Mouse (Mus musculus): ENCODE measurements around the gene Gpr89.
A peak's percentile ranks its signal among the peaks of the same experiment; 100 is the strongest.

Gpr89 gene

GRCm38 (mm10) chr3:96904851-96905541 lies at the start of gene Gpr89:
Gene Gpr89, minus strand, starts transcription at chr3:96905346.
- peak; percentile 93 to 95 for DNase-seq

DNA sequence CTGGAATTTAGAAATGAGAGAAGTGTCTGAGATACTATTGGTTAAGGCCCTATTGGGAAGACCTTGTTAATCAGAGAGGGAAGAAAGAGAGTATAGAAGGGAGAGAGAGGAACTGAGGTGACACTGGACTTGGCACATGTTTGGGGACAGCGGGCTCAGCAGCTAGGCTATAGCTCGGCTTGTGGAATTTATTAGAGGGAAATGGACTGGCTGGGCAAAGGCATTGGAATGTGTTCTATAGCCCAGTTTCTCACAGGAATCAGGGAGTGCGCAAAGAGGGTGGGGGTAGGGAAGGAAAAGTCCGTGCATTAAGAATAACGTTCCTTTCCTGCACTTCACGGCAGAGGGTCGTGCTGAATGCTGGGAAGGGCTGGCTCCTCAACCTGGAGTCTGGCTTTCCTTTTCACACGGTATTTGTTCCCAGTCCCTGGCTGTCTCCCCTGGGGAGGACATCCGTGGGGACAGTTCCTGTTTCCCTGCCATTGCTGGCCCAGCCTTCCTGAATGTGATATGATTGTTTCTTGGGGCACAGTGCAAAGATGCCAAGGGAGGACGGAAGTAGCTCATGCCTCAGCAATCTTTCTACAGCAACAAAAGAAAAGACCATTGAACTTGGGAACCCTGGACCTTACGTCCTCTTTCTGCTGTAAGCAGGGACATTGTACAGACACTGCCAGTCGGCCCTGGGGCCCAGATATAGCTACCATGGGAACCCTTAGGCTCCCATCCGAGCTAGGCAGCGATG lies 48.5 kb upstream of the Gpr89 start:
- DNase-seq, result peak; percentile 56 to 65

- no peak for DNase-seq
Observed at GRCm38 (mm10) chr3:96942706-96943105, 37.6 kb upstream of the Gpr89 start.

GRCm38 (mm10) chr3:96938738-96939137 lies 33.6 kb upstream of the Gpr89 start:
- DNase-seq, result peak; percentile 81 to 82

GRCm38 (mm10) chr3:96937606-96938005 lies 32.5 kb upstream of the Gpr89 start:
- DNase-seq, result no peak

- DNase-seq, result peak in 1 of 2 experiments; percentile 13
Observed at GRCm38 (mm10) chr3:96936241-96936640, 31.1 kb upstream of the Gpr89 start.

GRCm38 (mm10) chr3:96931261-96931681 lies 26.1 kb upstream of the Gpr89 start:
- no peak for DNase-seq

- DNase-seq, result no peak
Observed at GRCm38 (mm10) chr3:96925920-96926319, 20.8 kb upstream of the Gpr89 start, which contains the start of gene Gja8. Gene Gja8, minus strand, starts transcription at chr3:96926020.

GRCm38 (mm10) chr3:96924631-96925030 lies 19.5 kb upstream of the Gpr89 start:
- no peak for DNase-seq

DNA sequence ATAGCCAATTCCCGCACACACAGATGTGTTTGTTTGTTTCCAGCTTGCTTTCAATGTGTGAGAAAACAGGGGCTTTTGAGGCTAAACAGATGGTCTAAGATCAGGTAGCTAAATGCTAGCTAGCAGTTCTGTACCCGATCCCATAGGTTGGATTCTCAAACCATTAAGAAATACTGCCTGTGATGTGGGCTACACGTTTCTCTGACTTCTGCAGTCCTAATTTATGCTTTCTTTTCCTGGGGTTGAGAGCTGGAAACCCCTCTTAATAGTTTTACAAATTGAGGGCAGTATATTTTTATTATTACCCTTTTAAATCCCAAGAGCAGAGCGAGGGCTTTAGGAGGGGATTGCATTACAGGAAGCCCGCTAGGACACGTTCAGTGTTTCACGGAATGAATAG lies 15.8 kb upstream of the Gpr89 start:
- no peak for DNase-seq

- no peak for DNase-seq
Observed at GRCm38 (mm10) chr3:96905592-96905991, 446 bp upstream of the Gpr89 start.

- DNase-seq, result no peak
Observed at GRCm38 (mm10) chr3:96904393-96904792, 753 bp downstream of the Gpr89 start, which contains the start of gene Gja5. Gene Gja5, plus strand, starts transcription at chr3:96904693.

- no peak for DNase-seq
Observed at GRCm38 (mm10) chr3:96902336-96902999, 2.7 kb downstream of the Gpr89 start.

DNA sequence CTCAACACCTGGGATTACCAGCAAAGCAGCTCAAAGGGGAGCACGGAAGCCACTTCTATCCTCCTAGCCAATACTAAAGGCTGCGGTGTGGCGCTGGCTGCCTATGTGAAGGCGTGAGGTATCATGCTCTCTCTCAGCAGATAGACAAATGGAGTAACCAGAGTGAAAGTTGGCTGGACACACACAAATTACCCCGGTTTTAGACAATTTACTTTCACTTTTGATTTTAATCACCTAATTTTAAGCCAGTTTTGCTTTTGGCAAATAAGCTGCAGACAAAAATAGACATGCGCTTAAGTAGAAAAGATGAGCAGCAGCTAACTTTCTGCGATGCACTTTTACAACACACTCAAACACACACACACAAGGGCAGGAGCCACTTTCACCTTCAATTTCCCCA lies 21.5 kb downstream of the Gpr89 start:
- no peak for DNase-seq

- DNase-seq, result no peak
Observed at GRCm38 (mm10) chr3:96882061-96882849, 22.9 kb downstream of the Gpr89 start.

DNA sequence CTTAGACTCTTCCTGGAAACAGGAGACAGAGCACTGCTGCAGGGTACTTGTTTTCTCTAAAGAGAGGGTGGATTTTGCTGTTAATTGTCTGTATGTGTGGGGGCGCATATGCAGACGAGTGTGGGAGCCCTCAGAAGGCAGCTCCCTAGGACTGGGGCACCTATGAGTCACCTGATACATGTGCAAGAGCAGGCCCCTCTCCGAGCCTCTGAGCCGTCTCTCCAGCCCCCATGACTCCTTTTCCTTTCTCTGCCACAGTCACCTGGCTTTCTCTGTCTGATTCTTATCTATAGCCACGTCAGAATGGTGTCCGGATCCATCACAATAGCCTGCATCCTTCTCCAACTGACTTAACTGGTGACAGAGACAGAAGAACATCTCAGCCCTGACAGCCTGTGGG lies 23.6 kb downstream of the Gpr89 start:
- no peak for DNase-seq

DNA sequence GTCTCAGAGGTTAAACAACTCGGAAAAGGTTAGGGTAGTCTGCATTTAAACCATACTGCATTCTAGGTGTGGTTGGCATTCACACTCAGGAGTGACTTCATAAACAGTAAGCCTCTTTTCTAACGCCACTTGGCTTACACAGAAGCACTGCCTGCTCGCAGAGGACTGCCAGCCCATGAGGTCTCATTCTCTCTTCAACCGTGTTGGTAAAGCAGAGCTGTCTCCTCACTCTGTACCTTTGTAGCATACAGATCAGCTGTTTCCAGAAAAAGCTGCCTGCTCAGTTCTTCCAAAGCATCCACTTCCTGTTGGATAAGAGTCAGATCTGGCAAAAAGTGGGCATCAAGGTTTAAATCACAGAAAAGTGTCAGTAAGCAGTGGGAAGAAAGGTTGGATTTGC lies 24.8 kb downstream of the Gpr89 start:
- DNase-seq, result no peak

- no peak for DNase-seq
Observed at GRCm38 (mm10) chr3:96879536-96879935, 25.6 kb downstream of the Gpr89 start.

DNA sequence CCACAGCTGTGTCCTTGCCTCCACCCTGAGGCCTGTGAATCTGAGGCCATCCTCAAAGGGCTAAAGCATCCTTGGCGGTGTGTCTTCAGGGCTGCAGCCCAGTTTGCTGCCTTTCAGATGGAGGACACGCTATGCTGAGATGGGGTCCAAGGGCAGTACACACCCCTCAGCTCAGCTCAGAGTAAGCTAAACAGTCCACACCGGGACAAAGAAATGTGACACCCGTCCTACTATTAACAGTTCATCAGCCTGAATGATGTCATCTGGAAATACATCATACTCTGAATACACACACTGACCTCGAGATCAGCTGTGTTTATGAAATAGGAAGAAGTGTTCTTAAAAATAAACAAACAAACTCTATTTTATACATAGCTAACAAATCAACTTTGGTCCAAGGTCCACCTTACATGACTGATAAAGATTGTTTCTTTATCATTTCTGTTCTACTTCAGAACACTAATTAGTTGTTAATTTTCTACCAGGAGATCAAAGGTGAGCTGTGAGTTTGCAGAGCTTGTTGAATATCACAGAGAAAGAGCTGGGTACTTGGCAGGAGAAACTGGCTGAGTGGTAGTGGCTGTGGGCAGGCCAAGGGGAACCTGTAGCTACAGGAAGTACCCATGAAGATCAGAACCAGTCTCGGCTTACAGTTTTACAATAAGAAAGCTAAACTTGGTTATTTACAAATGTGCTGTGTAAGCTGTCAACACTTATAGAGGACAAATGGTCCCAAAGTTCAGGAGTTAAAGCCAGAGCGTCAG lies 30.2 kb downstream of the Gpr89 start:
- no peak for DNase-seq

DNA sequence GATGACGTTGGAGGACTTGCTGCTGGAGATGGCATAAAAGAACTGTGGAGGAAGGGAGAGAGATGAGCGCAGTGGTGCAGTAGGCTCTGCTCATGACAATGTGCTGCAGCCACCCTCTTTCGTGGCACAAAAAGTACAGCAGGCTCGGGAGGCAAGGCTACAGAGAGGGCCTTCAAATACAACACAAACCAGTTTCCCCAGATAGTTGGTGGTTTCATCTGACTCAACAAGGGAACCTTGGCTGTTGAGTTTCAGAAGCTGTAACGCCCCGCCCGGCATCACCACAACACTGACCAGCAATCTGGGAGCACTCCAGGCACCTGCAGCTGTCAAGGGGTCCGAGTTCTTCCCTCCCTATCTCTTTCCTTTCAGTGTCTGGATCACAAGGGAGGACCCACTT lies 32.6 kb downstream of the Gpr89 start:
- DNase-seq, result no peak

- no peak for DNase-seq
Observed at GRCm38 (mm10) chr3:96871070-96871469, 34.1 kb downstream of the Gpr89 start.

GRCm38 (mm10) chr3:96870270-96870669 lies 34.9 kb downstream of the Gpr89 start:
- no peak for DNase-seq
